ENCODE assay signal across 26 mouse cellular contexts in the genomic region with DNA sequence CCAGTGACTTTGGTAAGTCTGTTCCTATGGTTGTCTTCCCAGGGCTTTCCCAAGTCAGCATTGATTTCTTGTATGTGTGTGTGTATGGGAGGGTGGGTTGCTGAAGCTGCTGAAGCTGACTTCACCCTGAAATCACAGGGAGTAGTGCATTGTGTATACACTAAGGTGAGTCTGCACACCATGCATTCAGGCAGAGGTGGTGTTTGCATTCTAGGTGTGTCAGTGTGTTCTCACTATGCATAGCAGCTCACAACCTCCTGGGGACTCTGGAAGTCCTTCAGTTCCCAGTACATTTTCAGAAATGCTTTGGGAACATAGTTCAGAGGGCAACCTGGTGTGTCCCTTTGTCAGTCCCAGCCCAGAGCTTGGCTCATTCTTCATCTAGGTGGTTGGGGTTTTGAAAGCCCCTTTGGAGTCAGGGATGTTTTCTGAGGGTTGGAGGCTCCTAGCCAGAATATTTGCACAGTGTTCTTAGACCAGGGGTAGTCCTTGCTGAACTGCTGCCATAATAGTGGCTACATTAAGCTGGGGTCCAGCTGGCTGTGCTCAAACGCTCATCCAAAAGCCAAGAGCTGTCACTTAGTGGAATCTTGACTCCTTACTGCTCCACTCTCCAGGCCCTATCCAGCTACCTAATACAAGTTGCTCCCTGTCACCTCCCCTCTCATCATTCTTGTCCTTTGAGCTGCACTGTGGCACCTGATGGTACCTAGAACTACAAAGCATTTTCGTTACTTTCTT. TPM values are rescaled to one million over a fixed set of nuclear protein-coding genes. Genes with fewer than 3 reads are reported as not detected.
A peak's percentile ranks its signal among the peaks of the same experiment; 100 is the strongest.
DNase-seq lines count a peak whose midpoint lies in the region; ATAC-seq lines count a peak whose summit lies in the region.
"Had no signal": no experiment of that assay in that cellular context is flagged by ENCODE, and none has a peak within 500 bp of the region (broad histone marks: within the 10 kb centered on the region; RNA-seq: fewer than 3 reads in every experiment).

No protein-coding gene starts in this region.

- DNase-seq in heart, postnatal 14 days: peak; percentile 17 to 33
- DNase-seq in heart, postnatal 36 days: no peak
- DNase-seq in kidney, postnatal 4 days: peak; percentile 59 to 60
- no peak for DNase-seq in kidney, postnatal 25 days
- peak; percentile 44 for DNase-seq in lung, postnatal 10 days
- no peak for DNase-seq in ovary, postnatal 36 days (ENCODE audit: low spot score)
- DNase-seq in thymus, postnatal 36 days: no peak
- DNase-seq: adrenal gland, postnatal 10 days; cerebellum, adult 8-10 months; cerebellum, postnatal 25 days; gastrocnemius, postnatal 10 days; kidney, adult 11 months; right cerebral cortex, adult 18-20 months; right cerebral cortex, postnatal 4 days; thymus, adult 18-20 months; thymus, postnatal 25 days had no signal

- H3K36me3 ChIP-seq in stomach, embryonic 14.5 days (ENCODE audit: control insufficient read depth, insufficient read depth, low read length): peaks cover 6% of the 10 kb centered on the region; the same call in 1 of the 2 replicates
- H3K36me3 ChIP-seq: G1E; midbrain, embryonic 15.5 days had no signal

- peak overlapping the region; percentile 73; the same call in 1 of the 2 replicates for H3K27ac ChIP-seq in stomach, embryonic 14.5 days (ENCODE audit: low read length)
- H3K27ac ChIP-seq: forebrain, embryonic 13.5 days; heart, embryonic 10.5 days; heart, embryonic 15.5 days; left cerebral cortex, adult 2 months; limb, embryonic 12.5 days; midbrain, embryonic 10.5 days; midbrain, embryonic 15.5 days had no signal

- no peaks in the 10 kb centered on the region for H3K27me3 ChIP-seq in stomach, embryonic 14.5 days (ENCODE audit: control insufficient read depth, insufficient read depth, low read length)
- H3K27me3 ChIP-seq: forebrain, embryonic 13.5 days; heart, embryonic 15.5 days; limb, embryonic 12.5 days; midbrain, embryonic 15.5 days had no signal

- WGBS in stomach, embryonic 14.5 days: 65% methylated on average over 2 of the region's 2 CpGs

- peaks cover 5% of the 10 kb centered on the region for H3K4me1 ChIP-seq in stomach, embryonic 14.5 days (ENCODE audit: control insufficient read depth, insufficient read depth, low read length)
- H3K4me1 ChIP-seq: forebrain, embryonic 13.5 days; heart, embryonic 10.5 days; heart, embryonic 15.5 days; limb, embryonic 12.5 days; midbrain, embryonic 10.5 days; midbrain, embryonic 15.5 days had no signal

- intact Hi-C loops in heart, postnatal 14 days (cut with DNase I): no loop called here
- intact Hi-C loops in heart, postnatal 36 days (cut with DNase I): no loop called here

- H3K4me2 ChIP-seq in stomach, embryonic 14.5 days (replicated peaks; ENCODE audit: low read depth, low read length): no peak overlapping the region
- H3K4me2 ChIP-seq: forebrain, embryonic 13.5 days; heart, embryonic 15.5 days; limb, embryonic 12.5 days; midbrain, embryonic 15.5 days had no signal

- no peak overlapping the region for H3K4me3 ChIP-seq in stomach, embryonic 14.5 days (ENCODE audit: low read depth, low read length)
- H3K4me3 ChIP-seq: forebrain, embryonic 13.5 days; heart, embryonic 10.5 days; heart, embryonic 15.5 days; left cerebral cortex, adult 2 months; limb, embryonic 12.5 days; midbrain, embryonic 10.5 days; midbrain, embryonic 15.5 days had no signal

- no peak overlapping the region for H3K9ac ChIP-seq in stomach, embryonic 14.5 days (replicated peaks; ENCODE audit: low read depth, low read length)
- H3K9ac ChIP-seq: forebrain, embryonic 13.5 days; heart, embryonic 15.5 days; limb, embryonic 12.5 days; midbrain, embryonic 15.5 days had no signal

- no peaks in the 10 kb centered on the region for H3K9me3 ChIP-seq in stomach, embryonic 14.5 days (ENCODE audit: control insufficient read depth, low read depth, low read length)
- H3K9me3 ChIP-seq: forebrain, embryonic 13.5 days; G1E; heart, embryonic 10.5 days; heart, embryonic 15.5 days; limb, embryonic 12.5 days; midbrain, embryonic 10.5 days; midbrain, embryonic 15.5 days had no signal

- peak; percentile 33; the same call in 1 of the 2 replicates for ATAC-seq in stomach, embryonic 14.5 days (ENCODE audit: insufficient number of reproducible peaks, insufficient read depth, low FRiP score, low read depth)
- ATAC-seq: forebrain, embryonic 13.5 days; hindbrain, embryonic 16.5 days; midbrain, embryonic 15.5 days had no signal

RNA-seq across cellular contexts. Expression of a gene that starts 13.6 kb away (rescaled TPM):
- 10 to 100 TPM; 20.4 to 22.7 TPM for total RNA-seq in heart, postnatal 14 days (2021)
- 10 to 100 TPM; 17.6 to 21.5 TPM for total RNA-seq in heart, postnatal 36 days (2021)
- polyA plus RNA-seq in stomach, embryonic 14.5 days (2014; fragmentation: Nextera tagmentation; extraction: Ambion mirVana): 24.2 and 27.7 TPM in 2 replicates
- total RNA-seq: G1E had no signal
- polyA plus RNA-seq: G1E had no signal

RNA-seq across cellular contexts. Expression of a gene that starts 42.0 kb away (rescaled TPM):
- total RNA-seq in heart, postnatal 14 days (2021): 1 to 10 TPM; 3.6 to 4.7 TPM
- 1 to 10 TPM; 3.5 to 4.3 TPM for total RNA-seq in heart, postnatal 36 days (2021)
- polyA plus RNA-seq in stomach, embryonic 14.5 days (2014; fragmentation: Nextera tagmentation; extraction: Ambion mirVana): 9.0 and 9.2 TPM in 2 replicates

Comparison
In these comparisons a context has a peak if more than half of its experiments do, and no peak if none do; other contexts are left out.
1. DNase-seq: peak in heart, postnatal 14 days (2 of 2), kidney, postnatal 4 days (2 of 2) and lung, postnatal 10 days (single experiment); none in heart, postnatal 36 days (0 of 2), kidney, postnatal 25 days (0 of 2), ovary, postnatal 36 days (single experiment) and thymus, postnatal 36 days (0 of 2).